Mouse (Mus musculus) mature B cell (primary cell): Measurements from ENCODE around the gene Tceanc2.
"Not testable (repeated sequence)": the region's sequence is repeated elsewhere in the genome, so short reads cannot be mapped to it uniquely, and the experiment has no call there.

Experiments
- in situ Hi-C: fragments of 300-500 bp; cut with MboI; formaldehyde crosslinking; loops from 2 replicates; pipeline ENCODE4 v1.14.3; 2019

The Tceanc2 gene

GRCm38 (mm10) chr4:107127901-107128669 is 50.8 kb downstream of the Tceanc2 start:
- in situ Hi-C loops = no loop called here

DNA sequence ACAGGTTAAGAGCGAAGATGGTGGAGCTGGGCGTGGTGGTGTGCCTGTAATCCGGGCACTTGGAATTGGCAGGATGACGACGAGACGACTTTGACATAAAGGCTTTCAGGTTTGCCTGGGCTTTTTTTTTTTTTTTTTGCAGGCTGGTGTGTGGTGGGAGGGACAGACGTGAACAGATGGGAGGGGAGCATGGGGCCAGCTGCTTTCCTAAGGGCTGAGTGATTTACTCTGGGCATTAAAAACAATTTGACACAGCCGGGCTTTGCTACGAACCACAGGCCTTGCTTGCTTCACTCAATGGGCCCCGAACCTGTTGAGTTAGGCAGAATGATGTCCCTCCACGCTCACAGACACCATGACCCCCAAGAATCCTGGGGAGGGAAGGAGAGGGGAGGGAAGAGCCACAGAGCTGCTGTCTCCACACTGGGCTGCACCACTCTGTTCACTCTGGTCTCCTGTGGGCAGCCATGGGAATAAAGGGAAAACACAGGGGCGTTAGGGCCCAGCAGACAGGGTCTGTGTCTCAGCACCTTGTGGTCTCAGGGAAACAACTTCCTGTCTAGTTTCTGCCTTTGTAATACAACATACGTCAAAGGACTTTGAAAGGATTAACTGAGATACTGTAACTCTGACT is 51.9 kb downstream of the Tceanc2 start:
- in situ Hi-C loops = no loop called here

- in situ Hi-C loops = no loop called here
Observed at GRCm38 (mm10) chr4:107126389-107126788, 52.5 kb downstream of the Tceanc2 start.

DNA sequence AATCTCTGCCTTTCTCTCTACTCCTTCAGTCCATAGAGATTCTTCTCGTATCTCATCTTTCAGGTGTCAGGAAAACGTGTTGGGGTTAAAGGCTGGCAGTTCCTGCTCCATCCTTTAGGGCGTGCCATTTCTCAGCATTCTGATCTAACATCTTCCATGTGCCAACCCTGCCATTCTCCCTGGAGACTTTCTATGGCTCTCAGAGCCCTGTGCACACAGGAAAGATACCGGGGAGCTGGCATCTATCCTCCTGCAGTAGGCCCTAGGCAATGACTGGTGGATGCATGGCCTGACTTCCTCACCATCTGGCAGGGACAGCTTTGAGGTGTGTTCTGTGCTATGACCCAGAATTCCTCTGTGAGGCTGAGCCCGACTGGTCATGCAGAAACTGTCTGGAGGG is 53.8 kb downstream of the Tceanc2 start:
- in situ Hi-C loops = no loop called here

- in situ Hi-C loops = no loop called here
Observed at GRCm38 (mm10) chr4:107124376-107124775, 54.5 kb downstream of the Tceanc2 start.

GRCm38 (mm10) chr4:107121165-107121943 is 57.6 kb downstream of the Tceanc2 start:
- in situ Hi-C loops = no loop called here

GRCm38 (mm10) chr4:107120676-107121075 is 58.2 kb downstream of the Tceanc2 start:
- in situ Hi-C loops = no loop called here

DNA sequence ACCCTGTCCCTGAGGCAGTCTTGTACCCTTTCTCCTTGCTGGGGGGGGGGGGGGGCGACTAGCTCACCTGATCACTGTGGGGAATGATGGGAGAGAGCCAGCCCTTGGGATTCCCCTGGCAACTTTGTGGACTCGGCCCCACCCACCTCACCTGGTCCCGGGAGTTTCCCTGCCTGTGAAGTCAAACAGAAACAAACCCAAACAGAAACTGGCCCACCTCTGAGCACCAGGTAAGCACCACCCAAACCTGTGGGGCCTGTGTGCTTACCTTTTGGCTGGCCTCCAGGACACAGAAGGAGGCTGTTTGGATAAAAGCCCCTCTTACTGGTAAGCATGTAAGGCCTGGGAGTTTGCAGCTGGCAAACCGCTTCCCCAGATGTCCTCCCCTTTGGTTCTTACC is 59.9 kb downstream of the Tceanc2 start:
- in situ Hi-C loops = no loop called here

DNA sequence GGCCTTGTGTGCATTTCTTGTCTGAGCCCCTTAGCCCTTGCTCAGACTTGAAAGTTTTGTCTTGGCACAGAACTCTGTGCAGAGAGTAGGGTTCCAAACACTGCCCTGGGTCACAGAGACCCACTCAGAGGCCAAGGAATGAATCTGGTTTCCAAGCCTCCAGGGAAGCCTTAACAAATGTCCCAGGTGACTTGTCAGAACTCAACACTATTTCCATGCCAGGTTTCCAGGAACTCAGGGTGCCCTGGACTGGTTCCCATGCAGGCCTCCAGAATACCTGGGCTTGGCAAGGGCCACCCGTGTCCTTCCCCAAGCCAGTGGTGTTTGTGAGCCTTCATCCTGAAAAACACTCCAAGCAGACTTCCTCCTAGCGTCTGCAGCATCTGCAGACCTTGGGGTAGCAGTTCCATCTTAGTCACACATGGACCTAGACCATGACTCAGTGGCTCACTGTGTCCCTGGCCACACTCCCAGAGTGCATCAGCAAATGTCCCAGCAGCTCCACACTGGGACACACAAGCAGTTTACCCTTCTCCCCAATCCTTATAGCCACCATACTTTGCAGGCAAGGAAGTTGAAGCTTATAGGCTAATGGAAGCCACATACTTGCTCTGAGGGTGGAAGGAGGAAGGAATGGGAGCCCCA is 61.1 kb downstream of the Tceanc2 start:
- in situ Hi-C loops = no loop called here

GRCm38 (mm10) chr4:107114278-107114677 is 64.6 kb downstream of the Tceanc2 start:
- in situ Hi-C loops = no loop called here

GRCm38 (mm10) chr4:107109181-107109580 is 69.7 kb downstream of the Tceanc2 start:
- in situ Hi-C loops = not testable (repeated sequence)

DNA sequence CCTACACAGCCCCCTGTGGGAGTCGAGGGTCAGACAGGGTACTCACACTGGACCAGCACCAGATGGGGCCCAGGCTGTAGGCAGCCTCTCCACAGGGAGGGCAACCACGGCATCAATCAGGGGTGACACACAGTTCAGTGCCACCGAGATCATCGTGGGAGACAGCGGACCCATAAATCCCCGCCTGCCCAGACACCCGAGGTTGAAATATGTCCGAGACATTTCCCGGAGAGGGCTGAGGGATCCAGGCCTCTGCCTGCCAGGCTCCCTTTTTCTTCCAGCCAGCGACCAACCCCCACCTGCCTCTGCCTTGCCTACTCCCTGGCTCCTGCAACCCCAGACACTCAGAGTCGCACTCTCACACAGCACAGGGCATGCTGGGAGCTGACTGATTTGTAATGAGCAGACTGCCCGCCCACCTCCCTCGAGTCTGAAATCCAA is 70.6 kb downstream of the Tceanc2 start:
- in situ Hi-C loops = no loop called here

GRCm38 (mm10) chr4:107106777-107107176 is 72.1 kb downstream of the Tceanc2 start:
- in situ Hi-C loops = no loop called here

DNA sequence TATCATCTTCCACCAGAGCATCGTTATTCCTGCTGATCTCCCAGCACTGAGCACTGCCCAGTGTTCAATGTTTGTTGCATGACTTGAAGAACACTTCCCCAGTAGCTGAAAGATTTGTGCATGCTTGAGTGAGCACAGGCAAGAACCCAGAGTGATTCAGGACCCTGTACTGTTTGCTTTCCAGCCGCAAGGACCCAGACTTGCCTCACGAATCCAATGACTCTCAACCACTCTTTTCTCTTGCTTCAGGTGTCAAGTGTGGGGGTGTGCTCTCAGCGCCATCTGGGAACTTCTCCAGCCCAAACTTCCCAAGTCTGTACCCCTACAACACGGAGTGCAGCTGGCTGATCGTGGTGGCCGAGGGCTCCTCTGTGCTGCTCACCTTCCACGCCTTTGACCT is 76.7 kb downstream of the Tceanc2 start:
- in situ Hi-C loops = no loop called here

- in situ Hi-C loops = no loop called here
Observed at GRCm38 (mm10) chr4:107098791-107099525, 80.0 kb downstream of the Tceanc2 start.

GRCm38 (mm10) chr4:107098375-107098774 is 80.5 kb downstream of the Tceanc2 start:
- in situ Hi-C loops = no loop called here

GRCm38 (mm10) chr4:107097871-107098270 is 81.0 kb downstream of the Tceanc2 start:
- in situ Hi-C loops = no loop called here

DNA sequence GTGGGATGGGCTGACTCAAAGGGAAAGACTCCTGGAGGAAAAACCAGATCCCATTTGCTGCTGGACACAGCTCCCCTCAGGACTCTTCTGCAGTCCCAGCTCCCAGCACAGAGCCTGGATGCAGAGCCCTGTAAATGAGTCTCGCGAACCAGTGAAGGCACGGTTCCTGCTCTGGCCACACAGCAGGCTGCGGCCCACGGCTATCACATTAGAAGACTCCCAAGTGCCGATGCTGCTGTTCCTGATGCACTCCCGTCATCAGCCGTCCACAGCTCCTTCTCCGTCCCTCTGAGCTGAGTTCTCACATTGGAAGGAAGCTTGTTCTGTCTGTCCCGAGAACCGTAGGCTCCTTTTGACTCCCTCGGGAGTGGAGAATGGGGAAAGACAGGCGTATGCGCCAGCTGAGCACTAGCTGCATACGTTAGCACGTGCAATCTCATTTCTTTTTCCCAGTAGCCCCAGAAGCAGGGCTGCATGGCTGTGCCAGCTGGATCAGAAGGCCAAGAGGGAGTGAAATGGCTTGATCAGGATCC is 82.0 kb downstream of the Tceanc2 start, which contains the start of gene Cdcp2:
Cdcp2 (plus strand) TSS at position 51 of the 533 bp plus-strand sequence.
- in situ Hi-C loops = no loop called here

DNA sequence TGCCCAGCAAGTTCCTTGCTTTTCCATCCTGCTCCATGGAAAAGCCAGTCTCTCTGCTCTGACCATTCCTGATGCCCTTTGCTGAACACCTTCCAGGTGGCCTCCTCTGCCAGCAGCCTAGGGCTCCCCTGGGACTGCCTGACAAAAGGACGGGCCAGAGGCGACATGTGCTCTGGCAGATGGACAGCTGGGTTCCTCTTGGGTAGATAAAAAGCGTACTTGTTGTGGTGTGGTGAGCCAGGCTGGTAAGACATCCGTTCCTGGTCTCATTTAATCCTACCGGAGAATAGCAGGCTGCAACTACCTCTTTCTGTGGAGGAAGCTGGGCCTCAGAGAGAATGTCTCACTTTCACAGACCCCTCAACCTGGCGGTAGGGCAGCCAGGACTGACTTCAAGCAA is 82.9 kb downstream of the Tceanc2 start:
- in situ Hi-C loops = no loop called here

GRCm38 (mm10) chr4:107094484-107095187 is 84.3 kb downstream of the Tceanc2 start:
- in situ Hi-C loops = no loop called here
